Mouse (Mus musculus) activated CD4-positive, CD25-positive, alpha-beta regulatory T cell (primary cell): Measurements from ENCODE around the gene 4930568D16Rik. TPM values are rescaled to one million over a fixed set of nuclear protein-coding genes. Genes with fewer than 3 reads are reported as not detected.

Experiments
- polyA plus RNA-seq, 2 experiments: library from polyadenylated mRNA; unstranded; fragments of 100-300 nt; shearing (Covaris generic); gene quantifications; one replicate each; pipeline ENCODE4 v1.2.1; 2017

The 4930568D16Rik gene
- not detected for polyA plus RNA-seq

GRCm38 (mm10) chr2:35367629-35368028, at the start of gene 4930568D16Rik:
4930568D16Rik (minus strand) TSS chr2:35367729.

GRCm38 (mm10) chr2:35397096-35397495, 29.6 kb upstream of the 4930568D16Rik start, which contains the start of gene 4930402F06Rik:
4930402F06Rik (minus strand) TSS chr2:35397175.

GRCm38 (mm10) chr2:35336388-35337280, 30.9 kb downstream of the 4930568D16Rik start, which contains the start of gene Stom:
Stom (minus strand) TSS chr2:35336976.

Other genes starting within 250 kb of the 4930568D16Rik start
- 100 to 1,000 TPM; 165 to 198 TPM for gene Rab14, start 166.6 kb downstream of the 4930568D16Rik start, polyA plus RNA-seq
- gene Gsn, start 111.3 kb downstream of the 4930568D16Rik start, polyA plus RNA-seq, result 10 to 100 TPM; 37.6 to 56.7 TPM
- gene Stom, start 30.8 kb downstream of the 4930568D16Rik start, polyA plus RNA-seq, result 1 to 10 TPM; 3.2 to 6.5 TPM
- not detected for gene 4930402F06Rik, start 29.4 kb upstream of the 4930568D16Rik start, polyA plus RNA-seq
- 10 to 100 TPM; 14.5 to 24.0 TPM for gene Ggta1, start 95.5 kb upstream of the 4930568D16Rik start, polyA plus RNA-seq
- gene Dab2ip, start 190.5 kb upstream of the 4930568D16Rik start, polyA plus RNA-seq, result 1 to 10 TPM; 1.1 to 3.0 TPM